Mouse (Mus musculus) cerebellum, adult 2 months (tissue): Measurements from ENCODE around the gene Bad. TPM values are rescaled to one million over a fixed set of nuclear protein-coding genes. Genes with fewer than 3 reads are reported as not detected.
A peak's percentile ranks its signal among the peaks of the same experiment; 100 is the strongest.
"Not testable (repeated sequence)": the region's sequence is repeated elsewhere in the genome, so short reads cannot be mapped to it uniquely, and the experiment has no call there.

Experiments used
- DNase-seq, 2 experiments: peaks; one replicate each; pipeline ENCODE4 v3.0.0; 2021
- H3K27ac ChIP-seq: fragments of 200-500 bp; 2 replicates; pipeline ENCODE4 v1.5.1; 2012; ENCODE audit warnings: low read length, control low read depth, inconsistent platforms; ENCODE audit not compliant: insufficient read depth
- H3K27me3 ChIP-seq: fragments of 200-500 bp; 2 replicates; pipeline ENCODE4 v1.6.1; 2012; ENCODE audit warnings: inconsistent platforms, mild to moderate bottlenecking, low read length, moderate library complexity; ENCODE audit not compliant: control insufficient read depth, insufficient read depth
- H3K4me1 ChIP-seq: fragments of 200-500 bp; 2 replicates; pipeline ENCODE4 v1.6.1; 2011; ENCODE audit warnings: low read length; ENCODE audit not compliant: control insufficient read depth, insufficient read depth
- H3K4me3 ChIP-seq: fragments of 200-500 bp; replicated peaks from 2 replicates; pipeline ENCODE3; 2011; ENCODE audit warnings: mild to moderate bottlenecking, low read depth, low read length, control low read depth; ENCODE audit not compliant: insufficient read depth
- CTCF ChIP-seq: fragments of 200-500 bp; IDR thresholded peaks from 2 replicates; pipeline ENCODE4 v1.5.1; 2011; ENCODE audit warnings: low read depth, mild to moderate bottlenecking, control low read depth, low read length, moderate library complexity, borderline replicate concordance; ENCODE audit not compliant: insufficient read depth
- POLR2A ChIP-seq: fragments of 200-500 bp; IDR thresholded peaks from 2 replicates; pipeline ENCODE4 v1.6.1; 2011; ENCODE audit warnings: low read length, control low read depth, borderline replicate concordance; ENCODE audit not compliant: insufficient read depth
- WGBS: fragments of 180-500 bp; shearing (Covaris S2); methylation state at CpG from one replicate; pipeline ENCODE4 v1.1.7; 2018; 5-methylcytosine and 5-hydroxymethylcytosine counted together
- polyA plus RNA-seq: library from polyadenylated mRNA; depleted of rRNA; stranded (reverse); fragments of >200 nt; gene quantifications from 2 replicates; pipeline ENCODE4 v1.2.3, GENCODE M21; 2012

The Bad gene
- polyA plus RNA-seq, 1 experiment = 71.6 TPM

GRCm38 (mm10) chr19:6905498-6906159 is 36.0 kb upstream of the Bad start:
- H3K4me3 ChIP-seq = no peak overlapping the region
- TF ChIP-seq POLR2A = no peak
- no peak for TF ChIP-seq CTCF
- no peak for DNase-seq
- peaks cover 9% of the 10 kb centered on the region for H3K4me1 ChIP-seq
- H3K27me3 ChIP-seq = no peaks in the 10 kb centered on the region
- 94% methylated on average over 11 of the region's 11 CpGs for WGBS
- no peak overlapping the region for H3K27ac ChIP-seq

DNA sequence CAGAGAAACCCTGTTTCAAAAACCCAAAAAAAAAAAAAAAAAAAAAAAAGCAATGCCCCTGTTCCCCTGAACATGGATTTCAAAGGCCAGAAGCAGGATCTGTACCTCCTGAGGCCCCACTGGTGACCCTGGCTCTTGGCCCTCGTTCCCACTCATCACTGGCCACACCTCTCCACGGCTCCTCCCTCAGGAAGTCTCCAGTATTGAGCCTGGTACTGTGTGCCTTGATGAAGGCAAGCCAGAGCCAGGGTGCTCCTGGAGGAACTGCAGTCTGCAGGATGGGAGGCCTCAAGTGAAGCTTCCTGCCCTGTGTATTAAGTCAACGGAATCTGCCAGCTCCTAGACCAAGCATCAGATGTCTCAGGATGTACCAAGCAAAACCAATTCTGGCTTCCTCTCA is 35.5 kb upstream of the Bad start:
- WGBS = 68% methylated on average over 3 of the region's 3 CpGs

GRCm38 (mm10) chr19:6907094-6907493 is 34.6 kb upstream of the Bad start:
- no peak overlapping the region for H3K4me3 ChIP-seq
- 77% methylated on average over 8 of the region's 8 CpGs for WGBS
- H3K27ac ChIP-seq = no peak overlapping the region
- no peaks in the 10 kb centered on the region for H3K27me3 ChIP-seq
- no peak for TF ChIP-seq POLR2A
- TF ChIP-seq CTCF = no peak
- peaks cover 9% of the 10 kb centered on the region for H3K4me1 ChIP-seq
- peak in 1 of 2 experiments; percentile 19 for DNase-seq

More for the DNA sequence above, 35.5 kb upstream of the Bad start:
- DNase-seq = peak in 1 of 2 experiments; percentile 19
- TF ChIP-seq POLR2A = no peak
- no peak for TF ChIP-seq CTCF
- H3K27ac ChIP-seq = no peak overlapping the region
- no peak overlapping the region for H3K4me3 ChIP-seq
- no peaks in the 10 kb centered on the region for H3K27me3 ChIP-seq
- peaks cover 9% of the 10 kb centered on the region for H3K4me1 ChIP-seq

DNA sequence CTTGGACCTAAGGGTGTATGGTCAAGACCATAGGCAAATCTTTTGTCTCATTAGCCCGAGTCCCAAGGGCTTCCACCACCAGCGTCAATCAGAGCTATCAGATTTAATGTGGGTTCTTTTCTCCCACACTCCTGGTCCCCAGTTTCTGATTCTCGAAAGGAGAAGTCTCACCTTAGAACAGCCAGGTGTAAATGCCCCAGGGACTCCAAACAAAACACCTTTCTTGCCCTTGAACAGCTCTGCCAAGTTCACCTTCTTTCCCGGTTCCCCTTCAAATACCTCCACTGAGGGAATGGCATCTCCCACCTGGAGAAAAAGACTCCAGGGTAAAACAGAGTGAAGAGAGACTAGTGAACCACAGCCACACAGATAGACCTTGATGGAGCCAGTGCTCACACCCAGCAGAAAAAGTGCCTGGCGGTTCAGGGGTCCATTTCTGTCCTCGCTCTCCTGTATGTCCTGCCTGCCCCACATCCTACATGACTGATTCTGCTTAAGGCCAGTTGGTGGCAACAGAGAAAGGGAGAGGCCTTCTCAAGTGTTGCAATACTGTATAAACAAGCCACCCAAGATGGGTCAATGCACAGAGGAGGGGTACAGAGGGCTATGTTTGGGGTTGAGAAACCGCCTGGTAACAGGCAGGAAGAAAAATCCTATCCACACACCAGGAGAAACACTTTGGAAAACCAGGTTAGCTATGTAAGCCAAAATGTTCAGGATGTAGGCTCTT is 33.7 kb upstream of the Bad start:
- DNase-seq = peak; percentile 25 to 26
- TF ChIP-seq POLR2A (no peak), CTCF (no peak)
- Histone ChIP-seq H3K27ac (no peak overlapping the region), H3K4me1 (peaks cover 9% of the 10 kb centered on the region), H3K4me3 (peak overlapping the region; percentile 92), H3K27me3 (no peaks in the 10 kb centered on the region)
- 60% methylated on average over 7 of the region's 7 CpGs for WGBS

DNA sequence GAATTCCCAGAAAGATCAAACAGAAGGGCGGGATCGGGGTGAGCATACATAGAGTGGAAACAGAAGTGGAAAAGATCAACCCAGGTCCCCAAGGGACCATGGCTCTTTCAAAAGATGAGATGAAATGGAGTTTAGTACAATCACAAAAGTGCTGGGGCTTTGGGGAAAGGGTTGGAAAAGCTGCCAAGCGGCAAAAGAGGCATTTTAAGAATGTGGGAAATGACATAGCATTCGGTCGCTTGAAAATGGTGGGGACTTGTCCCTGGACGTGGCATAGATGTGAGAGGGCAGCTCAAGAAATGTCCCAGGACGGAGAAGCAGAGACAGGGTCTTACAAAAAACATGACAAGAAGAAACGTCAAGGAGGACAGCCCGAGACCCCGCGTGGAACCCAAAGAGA is 32.6 kb upstream of the Bad start:
- 3% methylated on average over 11 of the region's 11 CpGs for WGBS
- Histone ChIP-seq H3K4me1 (peaks cover 9% of the 10 kb centered on the region), H3K27ac (peak overlapping the region; percentile 80), H3K27me3 (no peaks in the 10 kb centered on the region), H3K4me3 (peak overlapping the region; percentile 92)
- TF ChIP-seq POLR2A (no peak), CTCF (no peak)
- DNase-seq = no peak

- peak; percentile 89 to 92 for DNase-seq
- H3K4me3 ChIP-seq = peak within 1 kb of the TSS; percentile 92
- H3K4me1 ChIP-seq = peaks cover 9% of the 10 kb centered on the region
- no peaks in the 10 kb centered on the region for H3K27me3 ChIP-seq
- WGBS = under 1% methylated on average over 65 of the region's 65 CpGs
- H3K27ac ChIP-seq = peak within 1 kb of the TSS; percentile 80
- TF ChIP-seq CTCF (no peak), POLR2A (peak; percentile 90)
Observed at GRCm38 (mm10) chr19:6909507-6910289, 32.0 kb upstream of the Bad start, which contains the start of the genes Trmt112 and Prdx5. Trmt112 (plus strand) TSS chr19:6909698. Prdx5 (minus strand) TSS chr19:6910106.

DNA sequence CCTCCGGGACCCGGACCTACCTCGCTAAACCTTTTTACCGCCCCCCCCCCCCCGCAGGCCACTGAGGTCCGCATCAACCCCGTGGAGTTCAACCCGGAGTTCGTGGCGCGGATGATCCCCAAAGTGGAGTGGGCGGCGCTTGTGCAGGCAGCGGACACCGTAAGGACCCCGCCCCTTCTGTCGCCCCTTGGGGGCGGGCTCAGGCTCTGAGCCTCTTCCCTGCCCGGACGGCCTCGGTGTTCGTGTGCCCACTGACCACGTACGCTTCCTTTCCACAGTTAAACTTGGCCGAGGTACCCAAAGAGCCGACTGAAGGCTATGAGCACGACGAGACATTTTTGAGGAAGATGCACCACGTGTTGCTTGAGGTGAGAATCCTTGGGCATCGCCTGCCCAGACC is 31.4 kb upstream of the Bad start:
- H3K4me1 ChIP-seq, H3K27me3 ChIP-seq: not testable (repeated sequence)
- 1% methylated on average over 30 of the region's 30 CpGs for WGBS
- DNase-seq = peak in 1 of 2 experiments; percentile 54
- 0 out of 2 replicates have a peak overlapping the region, but pooled peaks have one; percentile 80 for H3K27ac ChIP-seq
- H3K4me3 ChIP-seq = peak overlapping the region; percentile 92
